Mouse (Mus musculus): Measurements from ENCODE around the gene Vsig10l. TPM values are rescaled to one million over a fixed set of nuclear protein-coding genes. Genes with fewer than 3 reads are reported as not detected.
A peak's percentile ranks its signal among the peaks of the same experiment; 100 is the strongest.

Gene Vsig10l
- total RNA-seq, 2 experiments from 2014 or later: 1.4 to 3.7 TPM

GRCm38 (mm10) chr7:43452609-43453008 lies 10.3 kb upstream of the Vsig10l start:
- ATAC-seq (replicated peaks; ENCODE audit: low FRiP score, poor library complexity, severe bottlenecking): 0 out of 2 replicates have a peak, but pooled peaks have one; percentile 56

GRCm38 (mm10) chr7:43453599-43454355 lies 9.2 kb upstream of the Vsig10l start:
- no peak for ATAC-seq (replicated peaks; ENCODE audit: low FRiP score, poor library complexity, severe bottlenecking)

GRCm38 (mm10) chr7:43454371-43454770 lies 8.6 kb upstream of the Vsig10l start:
- no peak for ATAC-seq (replicated peaks; ENCODE audit: low FRiP score, poor library complexity, severe bottlenecking)

GRCm38 (mm10) chr7:43463976-43464375 lies 1.0 kb downstream of the Vsig10l start:
- ATAC-seq (replicated peaks; ENCODE audit: low FRiP score, poor library complexity, severe bottlenecking): no peak

GRCm38 (mm10) chr7:43464864-43465343 lies 2.0 kb downstream of the Vsig10l start:
- ATAC-seq (replicated peaks; ENCODE audit: low FRiP score, poor library complexity, severe bottlenecking): no peak

- ATAC-seq (replicated peaks; ENCODE audit: low FRiP score, poor library complexity, severe bottlenecking): peak; percentile 90
These were observed 2.6 kb downstream of the Vsig10l start for GRCm38 (mm10) chr7:43465344-43466098.

- peak; percentile 85 for ATAC-seq (replicated peaks; ENCODE audit: low FRiP score, poor library complexity, severe bottlenecking)
These were observed 3.2 kb downstream of the Vsig10l start for GRCm38 (mm10) chr7:43466099-43466694.

- ATAC-seq (replicated peaks; ENCODE audit: low FRiP score, poor library complexity, severe bottlenecking): no peak
These were observed 7.4 kb downstream of the Vsig10l start for GRCm38 (mm10) chr7:43470373-43470772.

- no peak for ATAC-seq (replicated peaks; ENCODE audit: low FRiP score, poor library complexity, severe bottlenecking)
These were observed 12.8 kb downstream of the Vsig10l start for GRCm38 (mm10) chr7:43475706-43476105.

- ATAC-seq (replicated peaks; ENCODE audit: low FRiP score, poor library complexity, severe bottlenecking): no peak
These were observed 13.4 kb downstream of the Vsig10l start for GRCm38 (mm10) chr7:43476376-43476775.

GRCm38 (mm10) chr7:43481191-43481590 lies 18.2 kb downstream of the Vsig10l start:
- no peak for ATAC-seq (replicated peaks; ENCODE audit: low FRiP score, poor library complexity, severe bottlenecking)

GRCm38 (mm10) chr7:43482090-43482716 lies 19.3 kb downstream of the Vsig10l start:
- no peak for ATAC-seq (replicated peaks; ENCODE audit: low FRiP score, poor library complexity, severe bottlenecking)

GRCm38 (mm10) chr7:43483236-43483635 lies 20.3 kb downstream of the Vsig10l start:
- ATAC-seq (replicated peaks; ENCODE audit: low FRiP score, poor library complexity, severe bottlenecking): no peak

- ATAC-seq (replicated peaks; ENCODE audit: low FRiP score, poor library complexity, severe bottlenecking): no peak
These were observed 25.7 kb downstream of the Vsig10l start for GRCm38 (mm10) chr7:43488646-43489045.

GRCm38 (mm10) chr7:43489631-43490125 lies 26.7 kb downstream of the Vsig10l start, which contains the start of gene Iglon5:
Gene Iglon5 (minus strand): TSS chr7:43490075.
- no peak for ATAC-seq (replicated peaks; ENCODE audit: low FRiP score, poor library complexity, severe bottlenecking)

- ATAC-seq (replicated peaks; ENCODE audit: low FRiP score, poor library complexity, severe bottlenecking): no peak
These were observed 27.2 kb downstream of the Vsig10l start for GRCm38 (mm10) chr7:43490182-43490584.

GRCm38 (mm10) chr7:43490861-43491260 lies 27.9 kb downstream of the Vsig10l start:
- ATAC-seq (replicated peaks; ENCODE audit: low FRiP score, poor library complexity, severe bottlenecking): no peak

GRCm38 (mm10) chr7:43495343-43496021 lies 32.5 kb downstream of the Vsig10l start:
- ATAC-seq (replicated peaks; ENCODE audit: low FRiP score, poor library complexity, severe bottlenecking): no peak
